Mouse (Mus musculus) kidney, adult 18-20 months (tissue): ENCODE results near the gene Foxd4.

ENCODE experiments used
- DNase-seq: peaks from one replicate; pipeline ENCODE4 v3.0.0; 2021

Foxd4 gene

GRCm38 (mm10) chr19:24873873-24874272 is 27.1 kb downstream of the Foxd4 start:
- no peak for DNase-seq

- peak; percentile 67 for DNase-seq
Observed at GRCm38 (mm10) chr19:24871037-24871635, 29.9 kb downstream of the Foxd4 start.

- DNase-seq: no peak
Observed at GRCm38 (mm10) chr19:24865436-24865835, 35.6 kb downstream of the Foxd4 start.

- DNase-seq: peak; percentile 25
Observed at GRCm38 (mm10) chr19:24861612-24862451, 39.2 kb downstream of the Foxd4 start, which contains the start of gene Pgm5. Pgm5 (minus strand) TSS chr19:24861855.

- no peak for DNase-seq
Observed at GRCm38 (mm10) chr19:24861276-24861611, 39.8 kb downstream of the Foxd4 start.

GRCm38 (mm10) chr19:24851456-24852315 is 49.3 kb downstream of the Foxd4 start:
- DNase-seq: no peak
